Comparison of ENCODE assay signal across 25 mouse cellular contexts in genomic region chr5:117282360-117282759, GRCm38 (mm10). TPM values are rescaled to one million over a fixed set of nuclear protein-coding genes. Genes with fewer than 3 reads are reported as not detected.
A peak's percentile ranks its signal among the peaks of the same experiment; 100 is the strongest.
DNase-seq lines count a peak whose midpoint lies in the region; ATAC-seq and TF ChIP-seq lines count a peak whose summit lies in the region.
"Had no signal": no experiment of that assay in that cellular context is flagged by ENCODE, and none has a peak within 500 bp of the region (broad histone marks: within the 10 kb centered on the region; RNA-seq: fewer than 3 reads in every experiment).

No protein-coding gene starts in this region.

- in situ Hi-C loops in CH12.LX (cut with MboI; ENCODE audit: low pct_ligation_motif_present, low pct_unique_long_range_greater_than_20kb, low sequenced_read_pairs) = loop anchor here (10.0 kb wide), 1 partner anchor 168 kb away; the partner anchor contains the start of gene Suds3

- no peak overlapping the region for H3K27ac ChIP-seq in cerebellum, adult 2 months (ENCODE audit: insufficient read depth, low read length)
- H3K27ac ChIP-seq in layer of hippocampus, adult 2 months = no peak overlapping the region
- H3K27ac ChIP-seq in CH12.LX (ENCODE audit: insufficient read depth, low read depth) = no peak overlapping the region
- H3K27ac ChIP-seq in forebrain, embryonic 15.5 days (replicated peaks) = no peak overlapping the region
- H3K27ac ChIP-seq: forebrain, embryonic 10.5 days; limb, embryonic 12.5 days; liver, embryonic 15.5 days; midbrain, embryonic 15.5 days had no signal

- WGBS in cerebellum, adult 2 months = 89% methylated on average over 8 of the region's 8 CpGs
- 91% methylated on average over 8 of the region's 8 CpGs for WGBS in forebrain, embryonic 15.5 days

- H3K4me1 ChIP-seq in cerebellum, adult 2 months (ENCODE audit: control insufficient read depth, insufficient read depth, low read length) = peaks cover 6% of the 10 kb centered on the region; the same call in 1 of the 2 replicates
- H3K4me1 ChIP-seq in CH12.LX (ENCODE audit: control insufficient read depth in 1 of 2, insufficient read depth in 2 of 2) = peaks cover 5 to 13% of the 10 kb centered on the region in 2 experiments
- peaks cover 30% of the 10 kb centered on the region for H3K4me1 ChIP-seq in forebrain, embryonic 15.5 days

- H3K9ac ChIP-seq in CH12.LX (ENCODE audit: insufficient read depth, low read depth) = no peak overlapping the region
- no peak overlapping the region for H3K9ac ChIP-seq in forebrain, embryonic 15.5 days (replicated peaks)
- H3K9ac ChIP-seq: limb, embryonic 12.5 days; liver, embryonic 15.5 days; midbrain, embryonic 15.5 days had no signal

- no peaks in the 10 kb centered on the region for H3K9me3 ChIP-seq in CH12.LX (replicated peaks; ENCODE audit: low read length)
- no peaks in the 10 kb centered on the region for H3K9me3 ChIP-seq in forebrain, embryonic 15.5 days
- H3K9me3 ChIP-seq: forebrain, embryonic 10.5 days; limb, embryonic 12.5 days; liver, embryonic 15.5 days; midbrain, embryonic 15.5 days had no signal

- ATAC-seq in cerebellum, adult (ENCODE audit: insufficient number of reproducible peaks, low FRiP score, low TSS enrichment) = no peak
- no peak for ATAC-seq in forebrain, embryonic 15.5 days (replicated peaks)
- ATAC-seq: hindbrain, embryonic 16.5 days; midbrain, embryonic 15.5 days had no signal

- H3K79me2 ChIP-seq in CH12.LX (replicated peaks; ENCODE audit: control insufficient read depth, extremely low read depth, insufficient read depth, poor library complexity, severe bottlenecking) = peaks cover 22% of the 10 kb centered on the region

- dilution Hi-C loops in CH12.LX (cut with MboI; ENCODE audit: extremely low pct_ligation_motif_present, extremely low pct_unique_long_range_greater_than_20kb, low sequenced_read_pairs) = no loop called here

- no peak overlapping the region for H3K4me3 ChIP-seq in cerebellum, adult 2 months (replicated peaks; ENCODE audit: insufficient read depth, low read depth, low read length)
- H3K4me3 ChIP-seq in layer of hippocampus, adult 2 months = no peak overlapping the region
- no peak overlapping the region for H3K4me3 ChIP-seq in CH12.LX (replicated peaks in 1 of 3; ENCODE audit: low read depth in 2 of 3, low read length in 2 of 3, poor library complexity in 1 of 3)
- H3K4me3 ChIP-seq in forebrain, embryonic 15.5 days = no peak overlapping the region
- H3K4me3 ChIP-seq: forebrain, embryonic 10.5 days; limb, embryonic 12.5 days; liver, embryonic 15.5 days; megakaryocyte, embryonic 14.5 days; midbrain, embryonic 15.5 days had no signal

- peak; percentile 21 for TF ChIP-seq RAD21 in CH12.LX (IDR thresholded peaks at IDR 0.05; ENCODE audit: low read depth, low read length)

- TF ChIP-seq CTCF in cerebellum, adult 2 months (IDR thresholded peaks at IDR 0.05; ENCODE audit: borderline replicate concordance, insufficient read depth, low read depth, low read length) = peak; percentile 17; the same call in 1 of the 2 replicates
- peak; percentile 24; the same call in 1 of the 2 replicates for TF ChIP-seq CTCF in layer of hippocampus, adult 2 months (conservative IDR thresholded peaks at IDR 0.05)
- TF ChIP-seq CTCF in CH12.LX (conservative IDR thresholded peaks at IDR 0.05 in 1 of 2, IDR thresholded peaks at IDR 0.05 in 1 of 2; ENCODE audit: low read depth in 2 of 2, low read length in 2 of 2) = peak in 1 of 2 experiments; percentile 34; a peak in 2 of 4 replicates

- no peak for DNase-seq in cerebellum, adult 2 months
- DNase-seq in layer of hippocampus, adult 2 months (ENCODE audit: low spot score in 2 of 2) = no peak
- no peak for DNase-seq in layer of hippocampus, adult 9-11 months
- no peak for DNase-seq in CH12.LX (ENCODE audit: extremely low read depth)
- DNase-seq in R1 (ENCODE audit: low read depth, low spot score) = peak; percentile 49
- DNase-seq in right cerebral cortex, adult 18-20 months = no peak
- DNase-seq: adrenal gland, postnatal 14 days; cerebellum, adult 11-12 months; cerebellum, postnatal 25 days; gastrocnemius, postnatal 10 days; heart, adult 18-20 months; heart, postnatal 4 days; kidney, adult 18-20 months; kidney, postnatal 36 days; lung, postnatal 14 days; right cerebral cortex, postnatal 4 days; thymus, postnatal 25 days had no signal

- H3K4me2 ChIP-seq in CH12.LX (ENCODE audit: insufficient read depth, low read depth, poor library complexity, severe bottlenecking) = no peak overlapping the region
- H3K4me2 ChIP-seq in forebrain, embryonic 15.5 days (replicated peaks) = no peak overlapping the region
- H3K4me2 ChIP-seq: limb, embryonic 12.5 days; liver, embryonic 15.5 days; midbrain, embryonic 15.5 days had no signal

- TF ChIP-seq POLR2A in cerebellum, adult 2 months (IDR thresholded peaks at IDR 0.05; ENCODE audit: borderline replicate concordance, insufficient read depth, low read length) = no peak
- TF ChIP-seq POLR2A in CH12.LX (IDR thresholded peaks at IDR 0.05; ENCODE audit: low read depth, low read length) = no peak

- H3K36me3 ChIP-seq in CH12.LX (replicated peaks in 1 of 2; ENCODE audit: control insufficient read depth in 1 of 2, insufficient read depth in 1 of 2, low read length in 1 of 2) = peaks cover 39 to 72% of the 10 kb centered on the region in 2 experiments
- H3K36me3 ChIP-seq in forebrain, embryonic 15.5 days = peaks cover 23% of the 10 kb centered on the region

- no peaks in the 10 kb centered on the region for H3K27me3 ChIP-seq in cerebellum, adult 2 months (ENCODE audit: control insufficient read depth, insufficient read depth, low read length)
- H3K27me3 ChIP-seq in CH12.LX (replicated peaks) = no peaks in the 10 kb centered on the region
- H3K27me3 ChIP-seq in forebrain, embryonic 15.5 days = no peaks in the 10 kb centered on the region
- H3K27me3 ChIP-seq: limb, embryonic 12.5 days; liver, embryonic 15.5 days; megakaryocyte, embryonic 14.5 days; midbrain, embryonic 15.5 days had no signal

- no peak for TF ChIP-seq EP300 in CH12.LX (IDR thresholded peaks at IDR 0.05; ENCODE audit: low read length)

TF ChIP-seq in CH12.LX, 34 proteins besides CTCF, POLR2A, EP300 and RAD21:
- TF ChIP-seq CHD2 (IDR thresholded peaks at IDR 0.05; ENCODE audit: low read length) (no peak), SMC3 (IDR thresholded peaks at IDR 0.05; ENCODE audit: low read depth, low read length) (peak; percentile 18; the same call in 1 of the 2 replicates)

RNA-seq across cellular contexts. Expression of gene Pebp1, which starts 5.1 kb away (rescaled TPM):
- 792 and 833 TPM in 2 replicates for polyA plus RNA-seq in cerebellum, adult 2 months (2012; rRNA removed)
- 100 to 1,000 TPM; 696 to 743 TPM for total RNA-seq in layer of hippocampus, adult 2 months (2021)
- total RNA-seq in CH12.LX (2012; rRNA removed) (584 and 585 TPM in 2 replicates), CH12.LX (2014; rRNA removed) (677 and 710 TPM in 2 replicates)
- polyA plus RNA-seq in CH12.LX (2012; ENCODE audit: insufficient read length, low read depth) = 393 and 456 TPM in 2 replicates
- 1,178 and 1,180 TPM in 2 replicates for polyA plus RNA-seq in forebrain, embryonic 15.5 days (2015; fragmentation: Nextera tagmentation; extraction: Ambion mirVana)

RNA-seq across cellular contexts. Expression of gene Vsig10, which starts 36.5 kb away (rescaled TPM):
- 3.7 and 3.9 TPM in 2 replicates for polyA plus RNA-seq in cerebellum, adult 2 months (2012; rRNA removed)
- total RNA-seq in layer of hippocampus, adult 2 months (2021) = 1 to 10 TPM; 1.5 to 2.1 TPM
- 3.1 and 4.7 TPM in 2 replicates for total RNA-seq in CH12.LX (2012; rRNA removed)
- 2.1 and 2.4 TPM in 2 replicates for total RNA-seq in CH12.LX (2014; rRNA removed)
- 3.5 and 3.9 TPM in 2 replicates for polyA plus RNA-seq in CH12.LX (2012; ENCODE audit: insufficient read length, low read depth)
- polyA plus RNA-seq in forebrain, embryonic 15.5 days (2015; fragmentation: Nextera tagmentation; extraction: Ambion mirVana) = 1.4 and 1.7 TPM in 2 replicates
